Mouse (Mus musculus) thymus, postnatal 0 days (tissue): Measurements from ENCODE around the gene Auts2. TPM values are rescaled to one million over a fixed set of nuclear protein-coding genes. Genes with fewer than 3 reads are reported as not detected.
"Not testable (repeated sequence)": the region's sequence is repeated elsewhere in the genome, so short reads cannot be mapped to it uniquely, and the experiment has no call there.

Source experiments
- DNase-seq: peaks from one replicate; pipeline ENCODE4 v3.0.0-alpha.2; 2015; ENCODE audit warnings: low spot score
- polyA plus RNA-seq: library from polyadenylated mRNA; unstranded; fragments of >200 nt; fragmentation: Nextera tagmentation; extraction: Ambion mirVana; gene quantifications from 2 replicates; pipeline ENCODE4 v1.2.1, GENCODE M21; 2015

Gene Auts2
- polyA plus RNA-seq: 1.9 and 2.8 TPM in 2 replicates

DNA sequence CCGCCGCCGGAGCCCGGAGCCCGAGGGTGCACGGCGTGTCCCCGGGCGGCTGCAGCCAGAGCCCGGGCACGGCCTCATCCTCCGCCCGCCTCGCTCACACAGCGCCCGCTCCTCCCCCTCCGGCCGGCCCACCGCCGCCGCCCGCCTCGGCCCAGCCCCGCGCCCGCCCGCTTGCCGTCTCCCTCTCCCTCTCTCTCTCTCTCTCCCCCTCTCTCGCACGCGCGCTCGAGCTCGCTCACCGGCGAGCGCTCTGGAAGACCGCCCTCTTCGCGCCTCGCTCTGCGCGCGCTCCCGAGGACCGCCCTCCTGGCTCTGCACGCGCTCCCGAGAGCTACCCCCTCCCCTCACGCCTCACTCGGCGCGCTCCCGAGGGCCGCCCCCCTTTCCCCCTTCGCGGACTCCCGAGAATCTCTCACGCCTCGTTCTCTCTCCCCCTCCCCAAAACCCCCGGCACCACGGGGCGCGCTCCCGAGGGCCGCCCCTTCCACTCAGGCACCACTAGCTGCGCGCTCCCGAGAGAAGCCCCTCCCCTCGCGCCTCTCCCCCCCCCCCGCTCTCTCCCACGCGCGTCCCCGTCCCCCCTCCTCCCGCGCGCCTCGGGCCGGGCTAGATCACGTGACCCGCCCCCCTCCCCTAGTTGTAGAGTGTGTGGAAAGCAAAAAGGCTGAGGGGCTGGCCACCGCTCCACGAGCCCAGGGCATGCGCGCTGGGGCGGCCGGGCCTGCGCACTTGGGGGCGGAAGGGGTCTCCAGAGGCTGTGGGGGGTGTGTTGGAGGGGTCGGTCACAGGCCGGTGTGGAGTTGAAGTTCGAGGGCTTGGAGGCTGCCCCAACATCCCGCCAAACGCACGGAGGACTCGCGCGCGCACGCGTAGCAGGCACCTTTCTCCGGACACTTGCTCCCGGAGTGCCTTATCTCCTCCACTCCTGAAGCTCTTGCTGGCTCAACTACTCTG is at the start of gene Auts2:
TSS of gene Auts2 (minus strand) at position 227 of the 954 bp plus-strand sequence.
- peak; percentile 59 for DNase-seq

DNA sequence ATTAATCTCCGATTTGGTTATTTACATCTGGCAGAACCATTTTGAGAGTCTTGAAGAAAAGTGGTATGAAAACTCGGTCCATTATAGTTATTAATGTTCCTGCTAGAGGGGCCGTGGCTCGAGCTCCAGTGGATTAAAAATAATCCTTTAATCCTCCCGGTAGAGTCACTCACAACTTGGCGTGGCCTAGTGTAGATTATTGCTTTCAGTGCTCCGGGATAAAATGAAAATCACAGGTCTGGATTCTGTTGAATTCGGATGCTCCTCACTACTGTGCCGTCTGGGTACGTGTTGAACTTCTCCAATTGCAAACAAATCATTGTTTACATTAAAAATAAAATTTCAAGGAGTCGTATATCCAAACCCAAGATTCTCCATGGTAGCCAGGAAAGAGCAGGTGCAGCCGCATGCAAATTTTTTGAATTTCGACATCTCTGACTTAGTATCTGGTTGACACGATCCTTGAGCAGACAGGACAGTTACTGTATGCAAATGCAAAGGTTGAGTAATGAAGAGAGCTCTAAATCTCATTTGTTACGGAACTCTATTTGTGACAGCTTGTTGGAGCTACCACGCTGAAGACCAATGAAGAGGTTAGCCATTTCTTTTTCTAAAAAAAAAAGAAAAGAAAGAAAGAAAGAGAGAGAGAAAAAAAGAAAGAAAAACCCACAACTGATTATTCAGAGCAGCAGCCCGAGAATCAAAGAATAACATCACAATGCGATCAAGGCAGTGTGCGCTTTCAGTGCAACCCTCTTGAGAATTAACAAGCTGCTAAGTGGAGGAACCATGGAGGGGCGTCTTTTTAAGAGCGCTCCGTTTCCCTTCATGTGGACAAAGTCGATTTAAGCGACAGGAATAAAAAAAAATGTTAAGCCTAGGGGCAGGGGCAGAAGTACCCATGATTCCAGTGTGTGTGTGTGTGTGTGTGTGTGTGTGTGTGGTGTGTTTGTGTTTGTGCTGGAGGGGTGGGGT is 48.9 kb upstream of the Auts2 start:
- DNase-seq: no peak

DNA sequence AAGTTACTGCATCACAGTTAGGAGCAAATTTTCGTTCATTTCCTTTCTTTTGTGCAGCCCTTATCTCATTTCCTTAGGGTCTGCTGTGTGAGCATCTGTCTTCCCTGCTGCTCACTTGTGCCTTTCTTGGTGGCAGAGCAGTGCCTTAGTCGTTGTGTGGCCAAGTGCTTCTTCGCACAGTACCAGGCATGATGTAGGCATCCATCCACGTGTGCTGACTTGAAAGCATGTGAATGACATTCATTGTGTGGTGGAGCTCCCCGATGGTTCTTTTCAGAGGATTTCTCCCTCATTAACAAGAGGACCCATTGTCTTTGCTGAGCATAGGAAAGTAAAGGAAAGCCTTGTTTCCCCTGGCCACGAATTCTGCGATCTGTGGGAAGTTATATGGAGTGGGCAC is 36.6 kb upstream of the Auts2 start:
- no peak for DNase-seq

DNA sequence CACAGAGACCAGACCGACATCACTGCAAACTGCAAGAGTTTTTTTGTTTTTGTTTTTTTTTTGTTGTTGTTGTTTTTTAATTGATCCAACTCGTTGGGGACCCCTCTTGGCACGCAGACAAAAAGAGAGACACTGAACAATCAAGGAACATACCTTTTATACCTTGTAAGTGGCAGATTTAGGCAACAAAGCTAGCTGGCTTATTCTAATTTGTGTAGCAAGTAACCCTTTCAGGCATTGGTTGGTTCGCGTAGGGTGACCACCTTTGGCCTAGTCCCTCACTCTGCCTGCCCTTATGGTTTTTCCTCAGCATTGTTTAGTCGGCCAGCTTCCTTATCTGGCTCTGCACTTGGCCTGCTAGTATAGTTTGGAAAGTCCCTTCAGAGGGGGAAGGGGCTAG is 17.6 kb upstream of the Auts2 start:
- not testable (repeated sequence) for DNase-seq

DNA sequence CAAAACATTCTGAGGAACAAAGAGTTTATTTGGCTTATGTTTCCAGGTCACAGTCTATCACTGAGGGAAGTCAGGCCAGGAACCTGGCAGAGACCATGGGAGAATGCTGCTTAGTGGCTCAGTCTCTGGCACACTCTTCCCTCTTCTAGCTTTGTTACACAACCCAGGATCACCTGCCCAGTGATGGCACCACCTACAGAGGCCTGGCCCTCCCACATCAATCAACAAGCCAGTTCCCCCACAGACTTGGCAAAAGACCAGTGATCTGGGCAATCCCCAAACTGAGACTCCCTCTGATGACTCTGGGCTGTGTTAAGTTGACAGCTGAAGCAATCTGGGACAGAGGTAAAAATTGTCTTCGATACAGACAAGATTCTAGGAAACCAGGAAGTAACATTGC is 2.6 kb upstream of the Auts2 start:
- DNase-seq: no peak

DNA sequence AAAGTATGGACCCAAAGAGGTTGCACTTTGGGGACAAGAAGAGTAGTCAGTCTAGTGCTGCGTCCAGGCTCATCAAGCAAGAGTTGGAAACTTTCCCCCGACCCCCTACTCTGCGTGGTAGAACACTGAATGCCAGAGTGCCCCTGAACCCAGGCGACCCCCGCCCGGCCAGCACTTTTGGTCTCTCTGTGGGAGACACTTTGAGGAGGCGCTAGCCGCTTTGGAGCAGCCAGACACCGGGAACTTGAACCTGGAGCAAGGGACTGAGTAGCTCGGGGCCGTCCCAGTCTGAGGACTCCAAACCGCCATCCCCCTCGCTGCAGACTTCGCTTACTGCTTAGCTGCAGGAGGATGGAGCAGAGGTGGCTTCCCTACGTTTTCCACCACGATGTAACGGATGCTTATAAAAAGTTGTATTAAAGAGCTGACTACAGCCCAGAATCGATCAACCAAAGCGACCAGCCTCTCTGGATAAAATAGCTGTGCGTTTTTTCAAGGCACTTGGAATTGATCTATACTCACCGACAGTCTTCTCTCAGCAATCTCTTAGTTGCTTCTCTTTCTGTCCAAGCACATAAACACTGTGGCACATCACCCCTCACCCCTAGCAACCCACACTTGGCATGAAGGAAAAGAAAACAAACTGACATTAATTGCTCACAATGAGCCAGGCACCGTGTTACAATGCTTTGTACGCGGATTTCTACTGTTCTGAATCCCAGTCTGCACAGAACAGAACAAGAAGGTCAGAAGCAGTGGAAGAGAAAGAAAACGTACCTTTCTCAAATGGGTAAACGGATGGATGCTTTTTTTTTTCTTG is 1.2 kb upstream of the Auts2 start:
- DNase-seq: no peak

DNA sequence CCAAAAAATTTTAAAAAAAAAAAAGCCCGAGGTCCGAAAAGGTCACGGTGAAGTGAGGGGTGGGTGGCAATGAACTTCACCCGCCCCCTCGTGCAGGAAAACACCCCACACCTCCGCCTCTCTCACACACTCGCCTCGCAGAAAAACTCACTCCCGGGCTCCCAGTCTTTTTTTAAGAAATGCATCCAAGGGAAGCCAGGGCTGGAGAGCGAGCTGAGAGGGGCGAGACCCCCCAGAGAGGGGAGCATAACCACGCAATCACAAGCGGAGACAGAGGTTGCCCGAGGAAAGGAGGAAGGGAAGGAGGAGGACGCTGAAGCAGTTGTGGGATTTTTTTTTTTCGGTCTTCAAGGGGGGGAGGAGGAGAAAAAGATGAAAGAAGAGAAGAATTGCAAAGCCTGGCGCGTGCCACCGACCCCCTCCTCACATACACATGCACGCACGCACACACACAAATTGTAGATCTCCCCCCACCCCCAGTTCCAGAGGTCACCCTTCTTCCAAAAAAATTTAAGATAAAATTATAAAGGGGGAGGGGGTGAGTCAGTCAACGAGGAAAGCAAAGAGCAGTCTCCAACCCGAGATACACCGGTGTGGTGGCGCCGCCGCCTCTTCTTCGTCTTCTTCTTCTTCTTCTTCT is 643 bp downstream of the Auts2 start:
- no peak for DNase-seq

DNA sequence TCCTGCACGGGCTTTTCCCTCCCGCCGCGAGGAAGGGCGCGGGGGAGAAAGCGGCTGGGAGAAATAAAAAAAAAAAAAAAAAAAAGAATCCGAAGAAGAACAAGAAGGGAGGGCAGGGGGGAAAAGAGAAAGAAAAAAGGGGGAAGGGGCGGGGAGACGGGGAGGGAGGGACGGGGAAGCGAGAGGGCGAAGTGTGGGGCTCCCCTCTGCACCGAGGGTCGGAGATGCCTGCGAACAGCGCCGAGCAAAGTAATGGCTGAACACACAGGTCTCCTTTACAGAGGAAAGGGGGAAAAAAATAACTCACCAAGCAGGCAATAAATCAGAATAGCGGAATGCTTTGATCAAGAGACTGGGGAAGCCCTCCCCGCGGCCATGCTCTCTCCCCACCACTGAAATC is 1.2 kb downstream of the Auts2 start:
- no peak for DNase-seq

DNA sequence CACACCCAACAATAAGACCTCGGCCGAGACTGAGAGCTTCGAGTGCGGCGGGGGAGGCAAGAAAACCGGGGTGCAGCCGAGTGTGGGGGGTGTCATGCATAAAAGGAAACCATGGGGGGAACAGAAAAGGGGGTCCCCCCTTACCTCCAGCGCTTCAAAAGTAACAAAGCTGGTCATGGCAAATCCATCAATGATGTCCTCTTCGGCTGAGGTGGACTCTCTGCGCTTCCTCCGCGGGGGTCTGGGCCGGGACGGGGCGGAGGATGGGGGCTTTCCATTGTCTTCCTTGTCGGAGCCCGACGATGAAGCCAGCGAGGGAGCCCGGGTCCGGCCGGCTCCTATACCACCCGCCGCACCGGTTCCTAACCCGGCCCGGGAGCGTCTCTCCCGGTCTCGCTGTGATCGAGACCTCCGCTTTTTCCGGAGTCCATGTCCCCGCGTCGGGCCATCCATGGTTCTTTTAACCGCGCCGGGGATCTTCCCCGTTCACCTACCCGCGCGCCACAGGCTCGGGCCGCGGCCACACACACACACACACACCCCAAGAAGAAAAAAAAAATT is 1.7 kb downstream of the Auts2 start:
- DNase-seq: no peak

DNA sequence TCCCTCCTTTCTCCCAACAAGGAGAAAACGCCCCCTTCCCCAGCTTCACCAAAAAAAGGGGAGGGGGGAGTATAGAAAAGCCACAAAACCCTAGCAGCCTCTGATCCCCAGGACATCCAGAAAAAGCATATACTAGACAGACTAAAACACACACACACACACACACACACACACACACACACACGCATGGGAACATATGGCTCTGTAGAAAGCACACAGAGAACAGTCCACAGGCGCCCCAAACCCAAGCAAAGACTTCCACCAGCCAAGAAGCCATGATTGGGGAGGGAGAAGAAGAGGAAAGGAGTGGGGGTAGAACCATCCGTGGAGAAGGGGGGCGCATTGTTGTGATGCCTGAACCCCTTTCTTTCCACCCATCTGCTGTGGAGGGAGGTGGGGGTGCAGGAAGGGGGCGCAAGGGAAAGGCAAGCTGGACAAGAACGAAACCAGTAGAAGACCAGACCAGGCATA is 2.3 kb downstream of the Auts2 start:
- DNase-seq: no peak

DNA sequence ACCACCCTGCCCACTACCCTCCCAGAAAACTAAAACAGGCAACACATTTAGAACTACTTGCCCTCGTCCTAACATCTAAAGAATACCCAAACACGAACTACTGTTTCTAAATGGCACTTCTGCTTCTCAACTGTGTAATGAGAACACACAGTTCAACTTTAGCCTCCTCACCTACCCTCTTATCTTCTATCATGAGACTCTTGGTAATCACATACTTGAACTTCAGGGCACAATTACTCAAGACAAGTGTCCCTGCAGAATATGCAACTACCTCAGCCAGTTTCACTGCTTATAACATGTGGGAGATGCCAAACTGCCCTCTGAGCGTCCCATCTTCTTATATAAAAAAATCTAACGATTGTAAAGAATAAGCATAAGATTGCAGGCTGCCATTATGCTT is 5.7 kb downstream of the Auts2 start:
- no peak for DNase-seq

DNA sequence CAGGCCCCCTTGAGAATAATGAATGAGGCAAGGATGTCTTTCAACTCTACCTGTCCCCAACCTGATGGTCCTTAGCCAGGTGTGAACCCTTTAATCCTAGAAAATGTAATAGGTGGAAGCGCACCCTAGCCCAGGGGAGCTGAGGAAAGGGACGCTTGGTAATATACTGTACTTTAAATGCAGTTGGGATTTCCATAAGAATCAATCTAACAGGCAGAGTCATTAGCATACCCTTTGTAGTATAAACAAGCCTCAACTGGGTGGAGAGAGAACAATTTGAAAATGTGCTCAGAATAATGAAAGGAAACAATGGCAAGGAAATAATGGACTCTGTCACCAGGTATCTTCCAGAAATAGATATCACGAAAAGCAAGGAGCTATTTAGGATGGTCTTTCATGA is 16.7 kb downstream of the Auts2 start:
- DNase-seq: no peak

DNA sequence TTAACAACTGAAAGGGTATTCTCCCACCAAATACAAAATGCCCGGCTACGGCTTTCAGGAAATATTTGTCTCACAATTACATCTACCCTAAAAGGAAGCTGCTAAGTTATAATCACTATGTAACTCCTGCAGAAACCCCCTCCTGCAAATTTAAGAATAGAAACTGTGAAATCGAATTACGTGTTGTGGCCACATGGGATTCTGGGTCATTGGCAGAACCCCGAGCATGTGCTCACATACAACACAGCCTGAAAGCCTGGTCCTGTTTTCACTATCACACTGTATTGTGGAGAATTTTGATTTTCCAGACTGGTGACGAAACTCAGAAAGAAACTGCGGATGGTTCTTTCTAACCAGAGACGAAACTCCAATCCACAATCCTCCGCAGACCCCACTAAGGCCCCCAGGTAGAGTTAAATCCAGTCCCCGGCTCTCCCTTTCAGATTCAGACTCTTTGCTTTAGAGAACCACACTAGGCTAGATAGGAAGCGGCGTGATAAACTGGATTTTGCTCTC is 21.7 kb downstream of the Auts2 start:
- DNase-seq: no peak

DNA sequence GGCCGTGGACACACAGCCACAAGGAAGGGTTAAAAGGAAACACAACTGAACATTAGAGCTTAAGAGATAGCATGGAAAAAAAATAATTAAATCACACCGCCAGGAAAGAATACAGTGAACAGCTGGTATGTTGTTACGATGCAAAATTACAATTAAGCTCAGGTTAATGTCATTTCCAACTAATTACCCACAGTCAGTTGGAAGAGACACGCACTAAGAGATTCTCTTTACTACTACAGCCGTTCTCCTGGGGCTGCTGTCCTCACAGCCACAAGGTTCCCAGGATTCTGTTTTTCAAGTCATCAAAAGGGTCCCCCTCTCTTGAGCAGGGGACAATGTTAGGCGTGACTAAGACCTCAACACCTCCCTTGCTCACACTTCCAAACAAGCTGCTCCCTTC is 25.3 kb downstream of the Auts2 start:
- DNase-seq: no peak

DNA sequence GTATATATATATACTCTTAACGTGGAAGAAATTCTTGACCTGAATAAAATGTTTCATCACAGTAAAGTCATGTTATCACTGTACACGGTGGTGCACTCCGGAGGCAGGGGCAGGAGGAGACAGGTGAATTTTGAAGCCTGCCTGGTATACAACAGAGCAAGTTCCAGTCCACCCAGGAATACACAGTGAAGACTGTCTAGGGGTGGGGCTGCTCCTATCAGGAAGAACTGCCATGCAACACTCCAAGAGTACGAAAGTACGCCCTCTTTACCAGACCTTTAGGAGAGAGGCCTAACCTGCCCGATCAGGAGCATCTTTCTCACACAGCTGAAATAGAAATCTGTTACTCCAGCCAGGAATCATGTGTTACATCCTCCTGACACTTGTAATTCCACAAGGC is 28.6 kb downstream of the Auts2 start:
- DNase-seq: no peak

DNA sequence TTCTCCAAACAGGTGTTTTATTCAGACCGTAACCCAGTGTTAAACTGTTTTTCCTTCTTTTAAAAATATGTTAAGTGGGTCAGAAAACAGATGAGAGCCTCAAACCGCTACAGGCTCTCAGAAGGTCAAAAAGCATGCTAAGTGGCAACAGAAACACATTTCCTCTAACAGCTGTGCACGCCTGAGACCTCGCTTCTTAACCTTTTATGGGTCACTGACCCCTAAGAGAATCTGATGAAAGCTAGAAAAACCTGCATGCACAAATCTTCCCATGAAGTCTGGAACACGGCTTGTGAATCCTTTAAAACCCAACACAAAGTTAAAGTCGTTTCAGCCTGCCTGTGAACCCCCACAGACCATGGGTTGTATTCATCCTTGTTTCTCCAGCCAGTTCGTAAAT is 29.9 kb downstream of the Auts2 start:
- no peak for DNase-seq

DNA sequence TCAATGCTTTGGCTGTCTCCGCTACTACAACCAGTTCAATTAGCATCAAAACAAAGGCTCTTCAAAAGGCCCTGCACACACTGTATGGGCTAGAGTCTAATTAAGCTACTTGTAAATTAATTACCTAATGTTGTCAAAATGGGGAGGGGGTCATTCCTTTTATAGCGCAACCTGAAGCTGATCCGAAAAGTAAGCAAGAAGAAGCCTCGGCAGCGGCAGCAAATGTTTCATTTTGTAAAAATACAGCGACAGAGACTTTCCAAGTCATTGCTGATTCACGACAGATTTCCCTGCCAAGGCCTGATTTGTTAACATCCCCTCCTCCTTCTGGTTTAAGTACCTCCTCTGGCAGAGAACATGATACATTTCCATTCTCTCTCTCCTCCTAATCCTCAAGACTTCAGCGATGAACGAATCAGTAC is 33.7 kb downstream of the Auts2 start:
- DNase-seq: no peak

DNA sequence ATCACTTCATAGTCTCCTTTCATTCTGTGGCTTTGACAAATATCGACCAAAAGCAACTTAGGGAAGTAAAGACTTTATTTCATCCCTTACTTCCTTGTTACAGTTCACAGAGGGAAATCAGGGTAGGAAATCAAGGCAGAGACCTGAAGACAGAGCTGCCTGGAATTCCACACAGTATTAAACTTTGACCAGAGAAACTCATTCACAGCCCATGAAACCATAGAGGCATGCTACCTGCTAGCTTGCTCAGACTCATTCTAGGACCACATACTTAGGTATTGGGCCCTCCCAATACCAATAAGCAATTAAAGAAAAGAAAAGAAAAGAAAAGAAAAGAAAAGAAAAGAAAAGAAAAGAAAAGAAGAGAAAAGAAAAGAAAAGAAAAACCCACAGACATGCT is 38.3 kb downstream of the Auts2 start:
- DNase-seq: no peak

DNA sequence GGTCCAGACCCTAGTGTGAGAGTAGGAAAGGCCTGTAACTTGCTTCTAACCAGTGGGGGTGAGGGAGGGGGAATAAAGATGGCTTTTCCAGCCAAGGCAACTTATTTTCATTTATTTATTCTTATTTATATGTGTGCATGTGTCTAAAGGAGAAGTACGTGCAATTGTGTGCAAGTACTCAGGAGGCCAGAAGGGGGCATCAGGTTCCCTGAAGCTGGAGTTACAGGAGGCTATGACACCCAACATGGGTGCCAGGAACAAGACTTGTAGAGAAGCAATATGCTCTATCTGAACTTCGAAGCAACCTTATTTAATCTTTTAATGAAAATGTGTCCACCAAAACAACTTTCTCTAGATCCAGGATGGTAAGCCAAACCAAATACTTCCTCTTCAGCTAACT is 39.7 kb downstream of the Auts2 start:
- DNase-seq: no peak

DNA sequence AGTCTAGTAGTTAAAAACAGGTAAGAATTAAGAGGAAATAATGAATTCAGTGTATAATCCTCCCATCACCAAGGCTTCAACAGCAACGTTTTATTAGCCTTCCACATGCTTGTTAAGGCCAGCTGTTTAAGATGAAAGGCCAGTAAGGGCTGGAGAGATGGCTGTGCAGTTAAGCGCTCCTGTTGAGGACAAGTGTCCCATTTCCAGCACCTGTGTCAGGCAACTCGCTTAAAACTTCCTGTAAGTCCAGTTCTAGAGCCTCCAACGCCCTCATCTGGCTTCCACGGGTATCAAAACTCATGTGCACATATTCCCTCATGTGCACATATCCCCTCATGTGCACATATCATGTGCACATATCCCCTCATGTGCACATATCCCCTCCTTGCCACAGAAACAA is 41.1 kb downstream of the Auts2 start:
- no peak for DNase-seq
